Mouse (Mus musculus): Measurements from ENCODE around the gene Lrrc26.

GRCm38 (mm10) chr2:25293706-25294105, 4.0 kb downstream of the Lrrc26 start:
- TF ChIP-seq GATA1 (IDR thresholded peaks at IDR 0.05; ENCODE audit: borderline replicate concordance, low read length) = no peak
- TF ChIP-seq FLI1 (IDR thresholded peaks at IDR 0.05; ENCODE audit: low read length) = no peak

Measured in megakaryocyte, embryonic 14.5 days (primary cell).